8 mouse cellular contexts compared by ENCODE assay signal in genomic region chr8:120492881-120493220, GRCm38 (mm10).
DNase-seq lines count a peak whose midpoint lies in the region; ATAC-seq lines count a peak whose summit lies in the region.

No protein-coding gene starts in this region.

- H3K9ac ChIP-seq in lung, embryonic 15.5 days = no peak overlapping the region
- peak overlapping the region; percentile 84; the same call in 1 of the 2 replicates for H3K9ac ChIP-seq in forebrain, embryonic 15.5 days (replicated peaks)
- H3K9ac ChIP-seq in limb, embryonic 12.5 days (replicated peaks) = no peak overlapping the region
- 0 out of 2 replicates have a peak overlapping the region, but pooled peaks have one; percentile 16 for H3K9ac ChIP-seq in neural tube, embryonic 14.5 days (replicated peaks; ENCODE audit: low read depth, low read length)

- no peaks in the 10 kb centered on the region for H3K36me3 ChIP-seq in lung, embryonic 15.5 days
- no peaks in the 10 kb centered on the region for H3K36me3 ChIP-seq in forebrain, embryonic 15.5 days
- H3K36me3 ChIP-seq in limb, embryonic 12.5 days = no peaks in the 10 kb centered on the region
- no peaks in the 10 kb centered on the region for H3K36me3 ChIP-seq in neural tube, embryonic 14.5 days (ENCODE audit: control insufficient read depth, insufficient read depth, low read length)

- H3K27ac ChIP-seq in lung, embryonic 15.5 days = 0 out of 2 replicates have a peak overlapping the region, but pooled peaks have one; percentile 86
- H3K27ac ChIP-seq in forebrain, embryonic 15.5 days (replicated peaks) = no peak overlapping the region
- no peak overlapping the region for H3K27ac ChIP-seq in limb, embryonic 12.5 days
- peak overlapping the region; percentile 28; the same call in 1 of the 2 replicates for H3K27ac ChIP-seq in neural tube, embryonic 14.5 days (ENCODE audit: low read depth, low read length)

- DNase-seq in lung, postnatal 36 days = no peak
- DNase-seq in embryo, embryonic 10 days (ENCODE audit: low spot score) = no peak
- no peak for DNase-seq in adrenal gland, adult 2 months
- DNase-seq in cerebellum, adult 9-11 months = no peak

- H3K27me3 ChIP-seq in lung, embryonic 15.5 days = no peaks in the 10 kb centered on the region
- H3K27me3 ChIP-seq in forebrain, embryonic 15.5 days = no peaks in the 10 kb centered on the region
- H3K27me3 ChIP-seq in limb, embryonic 12.5 days = peaks cover 47% of the 10 kb centered on the region
- H3K27me3 ChIP-seq in neural tube, embryonic 14.5 days (ENCODE audit: control insufficient read depth, insufficient read depth, low read length) = no peaks in the 10 kb centered on the region

- 53% methylated on average over 4 of the region's 4 CpGs for WGBS in lung, embryonic 15.5 days
- 64% methylated on average over 4 of the region's 4 CpGs for WGBS in forebrain, embryonic 15.5 days
- WGBS in limb, embryonic 12.5 days = 46% methylated on average over 4 of the region's 4 CpGs
- whole genome bisulfite sequencing in neural tube, embryonic 14.5 days = 29% methylated on average over 4 of the region's 4 CpGs

- no peak overlapping the region for H3K4me2 ChIP-seq in lung, embryonic 15.5 days
- peak overlapping the region; percentile 87 for H3K4me2 ChIP-seq in forebrain, embryonic 15.5 days (replicated peaks)
- H3K4me2 ChIP-seq in limb, embryonic 12.5 days = peak overlapping the region; percentile 27; the same call in 1 of the 2 replicates
- peak overlapping the region; percentile 94 for H3K4me2 ChIP-seq in neural tube, embryonic 14.5 days (ENCODE audit: low read depth, low read length)

- no peaks in the 10 kb centered on the region for H3K9me3 ChIP-seq in lung, embryonic 15.5 days
- H3K9me3 ChIP-seq in forebrain, embryonic 15.5 days = no peaks in the 10 kb centered on the region
- no peaks in the 10 kb centered on the region for H3K9me3 ChIP-seq in limb, embryonic 12.5 days
- no peaks in the 10 kb centered on the region for H3K9me3 ChIP-seq in neural tube, embryonic 14.5 days (ENCODE audit: control insufficient read depth, low read length)

- ATAC-seq in lung, embryonic 15.5 days (ENCODE audit: borderline replicate concordance, extremely low read depth, low FRiP score, low TSS enrichment) = no peak
- ATAC-seq in forebrain, embryonic 15.5 days (replicated peaks) = no peak
- ATAC-seq in limb, embryonic 12.5 days (ENCODE audit: insufficient number of reproducible peaks, insufficient read depth, low FRiP score, low TSS enrichment, low read depth) = no peak
- ATAC-seq in neural tube, embryonic 14.5 days (ENCODE audit: low read depth) = no peak

- peaks cover 79% of the 10 kb centered on the region for H3K4me1 ChIP-seq in lung, embryonic 15.5 days
- peaks cover 77% of the 10 kb centered on the region for H3K4me1 ChIP-seq in forebrain, embryonic 15.5 days
- peaks cover 89% of the 10 kb centered on the region for H3K4me1 ChIP-seq in limb, embryonic 12.5 days (replicated peaks)
- H3K4me1 ChIP-seq in neural tube, embryonic 14.5 days (ENCODE audit: control insufficient read depth, insufficient read depth, low read length) = peaks cover 69% of the 10 kb centered on the region

- H3K4me3 ChIP-seq in lung, embryonic 15.5 days = no peak overlapping the region
- H3K4me3 ChIP-seq in forebrain, embryonic 15.5 days = peak overlapping the region; percentile 91
- no peak overlapping the region for H3K4me3 ChIP-seq in limb, embryonic 12.5 days (replicated peaks)
- H3K4me3 ChIP-seq in neural tube, embryonic 14.5 days (ENCODE audit: low read depth, low read length) = peak overlapping the region; percentile 22

Comparison
In these comparisons a context has a peak if more than half of its experiments do, and no peak if none do; other contexts are left out.
1. H3K27ac ChIP-seq: peak in lung, embryonic 15.5 days (single experiment) and neural tube, embryonic 14.5 days (single experiment); none in forebrain, embryonic 15.5 days (single experiment) and limb, embryonic 12.5 days (single experiment).
2. H3K4me3 ChIP-seq: peak in forebrain, embryonic 15.5 days (single experiment) and neural tube, embryonic 14.5 days (single experiment); none in lung, embryonic 15.5 days (single experiment) and limb, embryonic 12.5 days (single experiment).
3. H3K9ac ChIP-seq: peak in forebrain, embryonic 15.5 days (single experiment) and neural tube, embryonic 14.5 days (single experiment); none in lung, embryonic 15.5 days (single experiment) and limb, embryonic 12.5 days (single experiment).